Mouse (Mus musculus): ENCODE measurements at regions not wholly inside any gene's neighbourhood (a gene's known extent, or its start where the extent isn't known, plus 50 kb on each side); places are given as distances from the start of the nearest gene placed in this dataset.
A peak's percentile ranks its signal among the peaks of the same experiment; 100 is the strongest.

- Histone ChIP-seq H3K27me3 (peaks cover 14% of the 10 kb centered on the region; the same call in 1 of the 2 replicates), H3K9me3 (no peaks in the 10 kb centered on the region), H3K36me3 (no peaks in the 10 kb centered on the region), H3K4me2 (replicated peaks) (no peak overlapping the region), H3K9ac (replicated peaks) (no peak overlapping the region), H3K4me1 (0 out of 2 replicates have a peak, but pooled peaks cover 10% of the 10 kb centered on the region), H3K4me3 (no peak overlapping the region), H3K27ac (replicated peaks) (no peak overlapping the region)
- 69% methylated on average over 14 of the region's 14 CpGs for WGBS
- ATAC-seq (ENCODE audit: low FRiP score, low read depth) = no peak
These were observed 166.8 kb downstream of the Sp3 start for GRCm38 (mm10) chr2:72813282-72813974.

DNA sequence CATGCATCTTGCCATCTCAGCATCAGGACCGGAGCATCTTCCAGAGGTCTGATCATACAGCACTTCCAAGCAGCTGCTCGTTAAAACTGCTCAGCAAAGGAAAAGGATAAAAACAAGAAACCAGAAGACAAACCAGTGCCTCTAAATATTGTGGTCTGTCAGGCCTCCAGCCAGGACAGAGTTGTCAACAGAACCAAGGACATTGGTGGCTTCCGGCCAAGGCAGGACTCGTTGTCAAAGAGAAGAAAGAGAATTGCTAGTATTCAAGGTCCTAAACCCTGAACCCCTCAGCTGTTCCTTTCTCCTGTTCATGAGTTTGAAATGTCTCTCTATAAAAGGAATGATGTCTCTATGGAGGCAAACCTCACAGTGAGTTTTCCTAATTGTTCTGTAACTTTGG is 155.0 kb downstream of the Sp3 start:
- Histone ChIP-seq H3K9ac (replicated peaks) (no peak overlapping the region), H3K4me1 (no peaks in the 10 kb centered on the region; the same call in 1 of the 2 replicates), H3K27ac (replicated peaks) (no peak overlapping the region), H3K27me3 (peaks cover 8% of the 10 kb centered on the region; the same call in 1 of the 2 replicates), H3K9me3 (no peaks in the 10 kb centered on the region), H3K4me2 (replicated peaks) (no peak overlapping the region), H3K36me3 (no peaks in the 10 kb centered on the region), H3K4me3 (no peak overlapping the region)
- ATAC-seq (ENCODE audit: low FRiP score, low read depth) = no peak
- 89% methylated on average over 4 of the region's 4 CpGs for whole genome bisulfite sequencing

DNA sequence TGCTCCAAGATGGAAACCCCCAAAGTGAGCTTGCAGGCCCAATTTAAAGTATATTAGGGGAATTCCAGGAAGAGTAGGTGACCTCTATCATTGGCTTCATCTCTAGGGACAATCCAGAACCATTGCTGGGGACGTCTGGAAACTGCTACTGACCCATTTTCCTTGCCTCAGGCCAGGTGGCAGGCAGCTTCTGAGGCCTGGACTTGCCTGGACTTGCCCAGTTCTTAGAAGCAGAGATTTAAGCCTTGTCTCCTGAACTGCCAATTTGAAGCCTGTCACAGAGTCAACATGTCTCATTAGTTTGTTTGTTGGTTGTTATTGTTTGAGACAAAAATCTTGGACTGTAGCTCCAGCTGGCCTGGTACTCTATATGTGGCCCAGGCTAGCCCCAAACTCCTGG is 151.1 kb downstream of the Sp3 start:
- Histone ChIP-seq H3K27me3 (peaks cover 12% of the 10 kb centered on the region), H3K9ac (replicated peaks) (no peak overlapping the region), H3K9me3 (no peaks in the 10 kb centered on the region), H3K4me2 (replicated peaks) (no peak overlapping the region), H3K4me1 (no peaks in the 10 kb centered on the region; the same call in 1 of the 2 replicates), H3K27ac (replicated peaks) (no peak overlapping the region), H3K36me3 (no peaks in the 10 kb centered on the region), H3K4me3 (no peak overlapping the region)
- 40% methylated on average over 1 of the region's 1 CpGs for WGBS
- no peak for ATAC-seq (ENCODE audit: low FRiP score, low read depth)

GRCm38 (mm10) chr2:72832770-72833169 is 147.5 kb downstream of the Sp3 start:
- H3K27ac ChIP-seq (replicated peaks) = no peak overlapping the region
- peaks cover 12% of the 10 kb centered on the region for H3K27me3 ChIP-seq
- no peak overlapping the region for H3K4me2 ChIP-seq (replicated peaks)
- WGBS = 86% methylated on average over 10 of the region's 10 CpGs
- no peaks in the 10 kb centered on the region for H3K36me3 ChIP-seq
- ATAC-seq (ENCODE audit: low FRiP score, low read depth) = no peak
- H3K4me1 ChIP-seq = no peaks in the 10 kb centered on the region
- no peaks in the 10 kb centered on the region for H3K9me3 ChIP-seq
- H3K4me3 ChIP-seq = no peak overlapping the region
- no peak overlapping the region for H3K9ac ChIP-seq (replicated peaks)

DNA sequence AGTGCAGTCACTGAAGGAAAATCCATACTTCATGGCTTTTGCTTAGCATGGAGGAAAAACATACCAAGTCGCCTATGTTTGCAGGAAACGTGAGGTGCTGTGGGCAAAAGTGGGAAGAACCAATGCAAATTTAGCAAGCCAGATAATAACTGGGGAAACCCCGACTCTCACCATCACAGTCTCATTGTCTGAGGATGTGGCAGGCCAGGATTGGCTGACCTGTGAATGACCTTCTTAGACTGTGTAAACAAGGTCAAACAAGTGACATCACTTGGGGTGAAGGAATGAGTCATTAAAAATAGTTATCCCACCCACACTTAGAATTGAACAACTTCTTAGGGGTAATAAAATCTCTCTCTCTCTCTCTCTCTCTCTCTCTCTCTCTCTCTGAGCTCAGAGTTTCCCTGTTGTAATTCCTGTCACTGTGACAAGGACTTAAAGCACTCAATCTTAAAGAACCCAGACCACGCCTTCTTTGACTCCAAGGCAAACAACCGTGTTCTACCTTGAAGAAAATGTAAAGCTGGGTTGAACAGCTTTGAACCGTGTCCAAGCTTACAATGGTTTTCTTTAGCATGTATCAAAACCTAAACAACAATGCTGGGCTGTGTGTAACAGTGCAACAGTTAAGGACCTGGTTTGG is 142.0 kb downstream of the Sp3 start:
- ATAC-seq (ENCODE audit: low FRiP score, low read depth) = no peak
- WGBS = 58% methylated on average over 6 of the region's 6 CpGs
- no peaks in the 10 kb centered on the region for H3K9me3 ChIP-seq
- H3K36me3 ChIP-seq = no peaks in the 10 kb centered on the region
- no peak overlapping the region for H3K27ac ChIP-seq (replicated peaks)
- no peak overlapping the region for H3K4me3 ChIP-seq
- no peak overlapping the region for H3K4me2 ChIP-seq (replicated peaks)
- peaks cover 4% of the 10 kb centered on the region; the same call in 1 of the 2 replicates for H3K4me1 ChIP-seq
- H3K27me3 ChIP-seq = no peaks in the 10 kb centered on the region
- H3K9ac ChIP-seq (replicated peaks) = no peak overlapping the region

DNA sequence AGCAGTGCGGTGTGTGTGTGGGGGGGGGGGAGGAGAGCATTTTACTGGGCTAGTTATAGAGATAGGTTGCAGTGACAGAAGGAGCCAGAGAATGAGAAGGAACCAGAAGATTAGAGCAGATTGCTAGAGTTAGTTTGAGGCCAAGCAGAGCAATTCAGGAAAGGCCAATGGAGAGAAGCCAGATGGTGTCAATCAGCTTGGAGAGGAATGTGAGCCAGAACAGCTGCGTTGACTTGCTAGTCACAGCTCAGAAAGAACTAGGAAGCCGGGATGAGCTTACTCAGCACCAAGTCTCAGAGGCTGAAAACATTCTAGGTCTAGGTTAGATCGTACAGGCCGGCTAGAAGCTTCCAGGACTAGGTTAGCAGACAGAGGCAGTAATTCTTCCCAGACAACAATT is 140.6 kb downstream of the Sp3 start:
- ATAC-seq (ENCODE audit: low FRiP score, low read depth) = no peak
- no peaks in the 10 kb centered on the region for H3K27me3 ChIP-seq
- H3K4me2 ChIP-seq (replicated peaks) = no peak overlapping the region
- no peaks in the 10 kb centered on the region for H3K36me3 ChIP-seq
- 85% methylated on average over 5 of the region's 5 CpGs for WGBS
- no peak overlapping the region for H3K4me3 ChIP-seq
- no peaks in the 10 kb centered on the region for H3K9me3 ChIP-seq
- H3K4me1 ChIP-seq = peaks cover 4% of the 10 kb centered on the region; the same call in 1 of the 2 replicates
- no peak overlapping the region for H3K27ac ChIP-seq (replicated peaks)
- H3K9ac ChIP-seq (replicated peaks) = no peak overlapping the region

- H3K4me3 ChIP-seq = no peak overlapping the region
- 82% methylated on average over 5 of the region's 5 CpGs for WGBS
- H3K36me3 ChIP-seq = no peaks in the 10 kb centered on the region
- H3K27me3 ChIP-seq = no peaks in the 10 kb centered on the region
- no peak overlapping the region for H3K27ac ChIP-seq (replicated peaks)
- H3K4me1 ChIP-seq = peaks cover 4% of the 10 kb centered on the region; the same call in 1 of the 2 replicates
- no peak overlapping the region for H3K4me2 ChIP-seq (replicated peaks)
- no peak overlapping the region for H3K9ac ChIP-seq (replicated peaks)
- no peak for ATAC-seq (ENCODE audit: low FRiP score, low read depth)
- no peaks in the 10 kb centered on the region for H3K9me3 ChIP-seq
These were observed 138.9 kb downstream of the Sp3 start for GRCm38 (mm10) chr2:72841367-72841766.

- no peak overlapping the region for H3K9ac ChIP-seq (replicated peaks)
- no peaks in the 10 kb centered on the region for H3K9me3 ChIP-seq
- no peaks in the 10 kb centered on the region for H3K36me3 ChIP-seq
- 88% methylated on average over 2 of the region's 2 CpGs for WGBS
- no peaks in the 10 kb centered on the region; the same call in 1 of the 2 replicates for H3K27me3 ChIP-seq
- no peak for ATAC-seq (ENCODE audit: low FRiP score, low read depth)
- no peak overlapping the region for H3K4me2 ChIP-seq (replicated peaks)
- peaks cover under 1% of the 10 kb centered on the region; the same call in 1 of the 2 replicates for H3K4me1 ChIP-seq
- no peak overlapping the region for H3K27ac ChIP-seq (replicated peaks)
- no peak overlapping the region for H3K4me3 ChIP-seq
These were observed 136.6 kb downstream of the Sp3 start for GRCm38 (mm10) chr2:72843610-72844009.

- Histone ChIP-seq H3K9ac (replicated peaks) (no peak overlapping the region), H3K27me3 (no peaks in the 10 kb centered on the region; the same call in 1 of the 2 replicates), H3K27ac (replicated peaks) (no peak overlapping the region), H3K4me1 (0 out of 2 replicates have a peak, but pooled peaks cover 3% of the 10 kb centered on the region), H3K9me3 (peaks cover 5% of the 10 kb centered on the region; the same call in 1 of the 2 replicates), H3K4me3 (no peak overlapping the region), H3K36me3 (no peaks in the 10 kb centered on the region), H3K4me2 (replicated peaks) (0 out of 2 replicates have a peak overlapping the region, but pooled peaks have one; percentile 15)
- ATAC-seq (ENCODE audit: low FRiP score, low read depth) = no peak
- 45% methylated on average over 12 of the region's 12 CpGs for WGBS
These were observed 130.6 kb downstream of the Sp3 start for GRCm38 (mm10) chr2:72849441-72850192.

- no peak overlapping the region for H3K4me2 ChIP-seq (replicated peaks)
- no peak overlapping the region for H3K27ac ChIP-seq (replicated peaks)
- H3K27me3 ChIP-seq = no peaks in the 10 kb centered on the region; the same call in 1 of the 2 replicates
- 83% methylated on average over 4 of the region's 4 CpGs for WGBS
- H3K9me3 ChIP-seq = peaks cover 5% of the 10 kb centered on the region; the same call in 1 of the 2 replicates
- no peak for ATAC-seq (ENCODE audit: low FRiP score, low read depth)
- H3K36me3 ChIP-seq = no peaks in the 10 kb centered on the region
- no peak overlapping the region for H3K9ac ChIP-seq (replicated peaks)
- no peak overlapping the region for H3K4me3 ChIP-seq
- 0 out of 2 replicates have a peak, but pooled peaks cover 3% of the 10 kb centered on the region for H3K4me1 ChIP-seq
These were observed 127.7 kb downstream of the Sp3 start for GRCm38 (mm10) chr2:72852509-72852908.

- Histone ChIP-seq H3K27me3 (no peaks in the 10 kb centered on the region), H3K4me2 (replicated peaks) (no peak overlapping the region), H3K9me3 (peaks cover 5% of the 10 kb centered on the region; the same call in 1 of the 2 replicates), H3K4me3 (no peak overlapping the region), H3K9ac (replicated peaks) (no peak overlapping the region), H3K4me1 (no peaks in the 10 kb centered on the region), H3K36me3 (no peaks in the 10 kb centered on the region), H3K27ac (replicated peaks) (no peak overlapping the region)
- no peak for ATAC-seq (ENCODE audit: low FRiP score, low read depth)
- WGBS = 87% methylated on average over 11 of the region's 11 CpGs
These were observed 124.8 kb downstream of the Sp3 start for GRCm38 (mm10) chr2:72855276-72855970.

Measured in midbrain, embryonic 12.5 days (tissue).